Mouse (Mus musculus) Muller cell, postnatal 12 days (primary cell): Measurements from ENCODE around the gene Myh14.

ENCODE experiments used
- DNase-seq: peaks from one replicate; pipeline ENCODE4 v3.0.0-alpha.2; 2015; ENCODE audit errors: inconsistent ontology term

The Myh14 gene

GRCm38 (mm10) chr7:44601646-44602045, 69.0 kb downstream of the Myh14 start:
- no peak for DNase-seq

GRCm38 (mm10) chr7:44600691-44601262, 69.9 kb downstream of the Myh14 start:
- no peak for DNase-seq

DNA sequence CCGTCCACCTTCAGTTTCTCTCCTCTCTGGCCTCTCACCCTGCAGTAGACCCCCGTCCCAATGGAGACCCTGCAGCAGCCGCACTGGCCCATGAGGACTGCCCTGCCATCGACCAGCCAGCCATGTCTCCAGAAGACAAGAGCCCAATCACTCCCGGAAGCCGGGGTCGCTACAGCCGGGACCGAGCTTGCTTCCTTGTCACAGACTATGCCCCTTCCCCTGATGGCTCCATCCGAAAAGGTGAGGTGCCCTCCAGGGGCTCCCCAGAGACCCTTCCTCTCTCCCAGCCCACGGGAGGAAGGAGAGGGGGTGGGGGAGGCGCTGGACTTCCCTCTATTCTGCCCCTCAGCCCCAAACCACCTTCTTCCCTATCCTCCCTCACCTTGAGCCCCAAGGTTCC, 72.3 kb downstream of the Myh14 start:
- no peak for DNase-seq

- no peak for DNase-seq
Measured at GRCm38 (mm10) chr7:44597666-44598065, 73.0 kb downstream of the Myh14 start.

DNA sequence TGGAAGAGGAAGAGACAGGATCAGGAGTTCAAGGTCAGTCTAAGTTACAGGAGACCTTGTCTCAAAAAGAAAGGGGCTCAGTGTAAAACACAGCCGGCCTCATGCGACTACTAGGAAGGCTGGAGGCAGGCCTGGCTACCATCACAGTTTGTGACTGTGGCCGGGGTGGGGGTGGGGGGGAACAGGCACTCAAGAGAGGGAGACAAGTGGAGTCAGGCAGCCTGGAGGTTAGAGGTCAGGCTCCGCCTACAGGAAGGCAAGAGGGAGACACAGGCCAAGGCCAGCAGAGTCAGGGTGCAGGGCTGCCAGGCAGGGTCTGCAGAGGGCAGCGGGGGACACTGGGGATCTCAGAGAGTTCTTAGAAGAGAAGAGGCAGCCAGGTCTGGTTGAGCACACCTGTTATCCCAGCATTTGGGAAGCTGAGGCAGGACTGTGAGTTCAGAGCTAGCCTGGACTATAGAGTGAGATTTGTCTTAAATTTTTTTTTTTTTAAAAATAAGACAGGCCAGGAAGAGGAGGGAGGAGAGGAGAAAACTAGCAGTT, 73.6 kb downstream of the Myh14 start:
- no peak for DNase-seq

GRCm38 (mm10) chr7:44596051-44596450, 74.6 kb downstream of the Myh14 start:
- no peak for DNase-seq

DNA sequence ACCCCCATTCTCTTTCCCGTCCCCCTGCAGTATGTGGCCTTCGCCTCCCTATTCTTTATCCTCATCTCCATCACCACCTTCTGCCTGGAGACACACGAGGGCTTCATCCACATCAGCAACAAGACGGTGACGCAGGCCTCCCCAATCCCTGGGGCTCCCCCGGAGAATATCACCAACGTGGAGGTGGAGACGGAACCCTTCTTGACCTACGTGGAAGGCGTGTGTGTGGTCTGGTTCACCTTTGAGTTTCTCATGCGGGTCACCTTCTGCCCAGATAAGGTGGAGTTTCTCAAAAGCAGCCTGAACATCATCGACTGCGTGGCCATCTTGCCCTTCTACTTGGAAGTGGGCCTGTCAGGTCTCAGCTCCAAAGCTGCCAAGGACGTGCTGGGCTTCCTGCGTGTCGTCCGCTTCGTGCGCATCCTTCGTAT, 75.5 kb downstream of the Myh14 start:
- no peak for DNase-seq

GRCm38 (mm10) chr7:44594291-44594690, 76.4 kb downstream of the Myh14 start:
- DNase-seq, result peak; percentile 42

DNA sequence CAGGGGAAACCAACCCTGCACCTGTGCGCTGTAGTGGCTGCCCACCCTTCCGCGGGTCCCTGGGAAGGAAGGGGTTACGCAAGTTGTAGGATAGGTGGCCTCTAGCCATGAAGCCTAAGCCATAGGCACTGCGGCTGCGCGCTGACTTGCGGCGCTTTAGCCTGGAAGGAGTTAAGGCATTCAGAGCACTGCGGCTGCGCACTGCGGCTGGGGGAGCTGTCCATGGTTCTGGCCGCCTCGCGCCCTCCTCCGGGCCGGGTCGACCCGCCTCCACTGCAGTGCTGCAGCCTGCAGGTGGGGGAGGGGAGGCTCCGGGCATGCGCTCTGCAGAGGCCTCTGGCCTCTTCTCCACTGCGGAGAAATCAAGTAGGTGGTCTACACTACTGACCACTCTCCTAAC, 76.9 kb downstream of the Myh14 start:
- DNase-seq, result peak; percentile 92

DNA sequence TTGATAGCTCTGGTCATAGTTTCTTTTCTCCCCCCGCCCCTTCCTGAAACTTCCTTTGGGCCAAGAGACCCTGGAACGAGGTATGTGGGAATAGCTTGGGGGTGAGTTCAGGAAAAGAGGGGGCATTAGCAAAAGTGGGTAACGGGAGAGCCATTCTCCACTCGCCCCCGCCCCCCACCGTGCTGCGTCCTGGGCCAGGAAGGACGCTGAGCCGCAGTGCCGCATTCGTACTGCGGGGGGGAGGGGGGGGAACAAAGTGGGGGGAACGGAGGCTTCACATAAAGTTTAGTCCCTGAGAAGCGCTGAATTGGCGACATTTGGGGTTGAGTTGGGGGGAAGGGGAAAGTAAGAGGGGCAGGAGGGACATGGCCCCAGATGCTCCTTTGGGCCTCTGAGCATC, 77.6 kb downstream of the Myh14 start:
- no peak for DNase-seq

GRCm38 (mm10) chr7:44591348-44592116, 79.1 kb downstream of the Myh14 start:
- DNase-seq, result peak; percentile 28

DNA sequence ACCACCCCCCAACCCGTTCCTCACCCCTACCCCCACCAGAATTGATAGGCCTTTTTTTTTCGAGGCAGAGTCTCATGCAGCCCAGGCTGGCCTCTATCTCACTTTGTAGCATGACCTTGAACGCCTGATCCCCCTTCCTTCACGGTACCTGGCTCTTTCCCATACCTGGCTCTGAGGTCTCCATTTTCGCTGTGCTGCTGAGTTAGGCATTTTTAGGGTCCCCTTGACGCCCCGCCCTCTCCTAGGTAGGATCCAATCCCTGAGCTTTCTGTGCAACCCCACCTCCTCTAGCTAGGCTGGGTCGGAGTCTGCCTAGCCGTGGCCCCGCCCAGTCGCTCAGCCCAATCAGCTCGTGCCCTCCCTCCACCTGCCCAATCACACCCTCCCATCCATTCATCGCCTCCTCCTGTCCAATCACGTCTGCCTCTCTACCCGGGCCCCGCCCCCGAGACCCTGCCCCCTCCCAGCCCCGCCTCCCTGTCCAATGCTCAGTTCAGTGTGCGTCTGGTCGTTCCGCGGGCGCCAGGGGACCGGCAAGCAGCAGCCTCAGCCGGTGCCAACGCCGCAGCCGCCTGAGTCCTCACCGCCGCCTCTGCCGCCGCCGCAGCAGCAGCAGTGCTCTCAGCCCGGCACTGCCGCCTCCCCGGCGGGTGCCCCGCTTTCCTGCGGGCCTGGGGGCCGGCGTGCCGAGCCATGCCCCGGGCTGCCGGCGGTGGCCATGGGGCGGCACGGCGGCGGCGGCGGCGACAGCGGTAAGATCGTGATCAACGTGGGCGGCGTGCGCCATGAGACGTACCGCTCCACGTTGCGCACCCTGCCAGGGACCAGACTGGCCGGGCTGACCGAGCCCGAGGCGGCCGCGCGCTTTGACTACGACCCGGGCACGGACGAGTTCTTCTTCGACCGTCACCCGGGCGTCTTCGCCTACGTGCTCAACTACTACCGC, 80.0 kb downstream of the Myh14 start, which contains the start of gene Kcnc3:
Gene Kcnc3, plus strand, starts transcription at position 263 of the 946 bp plus-strand sequence.
- peak; percentile 99 for DNase-seq

DNA sequence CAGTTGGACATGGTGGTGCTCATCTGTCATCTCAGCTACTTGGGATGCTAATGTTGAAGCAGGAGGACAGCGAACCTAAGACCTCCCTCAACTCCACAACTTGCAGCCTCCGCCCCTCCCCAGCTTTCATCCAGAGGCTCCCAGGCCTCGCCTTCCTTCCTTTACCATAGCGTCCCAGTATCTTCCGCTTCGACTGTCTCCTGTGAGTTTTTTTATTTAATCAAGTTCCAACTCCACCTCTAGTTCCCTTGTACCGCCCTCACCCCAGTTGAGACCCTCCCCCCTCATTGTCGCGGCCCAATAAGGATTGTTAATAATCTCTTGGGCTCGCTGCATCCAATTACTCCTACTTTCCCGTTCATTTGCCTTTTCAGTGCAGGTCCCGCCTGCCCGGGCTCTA, 80.7 kb downstream of the Myh14 start:
- peak; percentile 36 for DNase-seq

GRCm38 (mm10) chr7:44589149-44589548, 81.5 kb downstream of the Myh14 start:
- DNase-seq, result peak; percentile 93

DNA sequence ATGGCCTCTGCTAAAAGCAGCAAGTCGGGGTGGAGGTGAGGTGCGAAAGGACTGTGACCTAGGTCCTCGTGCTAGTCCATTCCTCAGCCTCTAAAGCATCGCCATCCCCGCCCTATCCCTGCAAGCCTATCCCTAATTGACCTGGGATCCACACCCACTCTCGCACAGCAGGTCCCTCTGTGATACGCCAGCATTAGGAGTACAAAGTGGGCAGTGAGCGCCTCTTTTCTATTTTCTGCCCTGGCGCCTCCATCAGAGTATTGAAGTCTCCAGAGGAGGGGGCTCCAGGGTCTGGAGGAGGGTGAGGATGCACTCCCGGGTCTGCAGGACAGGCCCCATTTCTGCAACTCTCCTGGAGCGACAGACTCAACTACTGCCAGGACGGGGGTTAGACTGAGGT, 82.3 kb downstream of the Myh14 start:
- no peak for DNase-seq

GRCm38 (mm10) chr7:44587676-44588075, 83.0 kb downstream of the Myh14 start:
- DNase-seq, result no peak

DNA sequence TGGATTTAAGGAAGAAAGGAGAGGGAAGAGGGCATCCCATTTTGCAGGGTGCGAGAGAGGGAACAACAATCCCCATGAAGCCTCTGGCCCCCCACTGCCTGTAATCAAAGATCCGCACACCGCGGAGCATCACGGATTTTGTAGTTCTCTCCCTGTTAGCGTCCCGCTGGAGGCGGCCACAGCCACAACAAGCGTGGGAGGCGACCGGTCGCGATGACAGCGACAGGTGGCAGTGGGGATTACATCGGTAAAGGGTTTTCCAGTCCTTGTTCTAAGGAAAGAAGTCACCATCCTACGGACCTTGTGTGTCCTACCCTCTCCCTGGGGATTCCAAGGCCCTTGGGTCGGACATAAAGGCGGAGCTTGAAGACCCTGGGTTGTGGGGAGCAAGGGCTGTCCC, 83.7 kb downstream of the Myh14 start:
- DNase-seq, result peak; percentile 81

DNA sequence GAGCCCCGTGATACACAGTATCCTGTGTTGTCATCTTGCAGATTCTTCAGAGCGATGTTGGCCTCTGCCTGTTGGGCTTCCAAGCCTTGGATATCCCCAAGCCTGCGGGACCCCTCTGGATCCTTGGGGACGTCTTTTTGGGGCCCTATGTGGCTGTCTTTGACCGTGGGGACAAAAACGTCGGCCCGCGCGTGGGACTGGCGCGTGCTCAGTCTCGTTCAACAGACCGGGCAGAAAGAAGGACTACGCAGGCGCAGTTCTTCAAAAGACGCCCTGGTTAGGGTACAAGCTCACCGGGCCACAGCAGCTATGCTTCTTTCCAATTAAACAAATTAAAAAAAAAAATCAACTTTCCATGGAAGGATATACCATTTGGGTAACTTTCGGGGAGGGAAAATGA, 84.1 kb downstream of the Myh14 start:
- DNase-seq, result no peak

- no peak for DNase-seq
Measured at GRCm38 (mm10) chr7:44585606-44586005, 85.0 kb downstream of the Myh14 start.

DNA sequence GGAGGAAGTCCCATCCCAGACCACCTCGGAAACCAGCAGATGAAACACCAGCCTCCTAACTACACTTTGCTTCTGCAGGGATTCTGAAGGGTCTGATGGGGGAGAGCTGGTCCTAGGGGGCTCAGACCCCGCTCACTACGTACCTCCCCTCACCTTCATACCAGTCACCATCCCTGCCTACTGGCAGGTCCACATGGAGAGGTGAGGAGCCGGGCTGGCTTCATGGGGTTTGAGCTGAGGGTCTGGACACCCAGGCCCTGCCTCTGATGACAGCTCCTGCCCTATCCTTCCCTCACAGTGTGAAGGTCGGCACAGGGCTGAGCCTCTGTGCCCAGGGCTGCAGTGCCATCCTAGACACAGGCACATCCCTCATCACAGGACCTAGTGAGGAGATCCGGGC, 85.7 kb downstream of the Myh14 start:
- no peak for DNase-seq

GRCm38 (mm10) chr7:44584265-44584804, 86.3 kb downstream of the Myh14 start:
- DNase-seq, result no peak

- DNase-seq, result no peak
Measured at GRCm38 (mm10) chr7:44583146-44583545, 87.5 kb downstream of the Myh14 start.
